Comparison of ENCODE assay signal across 8 mouse cellular contexts in the genomic region with DNA sequence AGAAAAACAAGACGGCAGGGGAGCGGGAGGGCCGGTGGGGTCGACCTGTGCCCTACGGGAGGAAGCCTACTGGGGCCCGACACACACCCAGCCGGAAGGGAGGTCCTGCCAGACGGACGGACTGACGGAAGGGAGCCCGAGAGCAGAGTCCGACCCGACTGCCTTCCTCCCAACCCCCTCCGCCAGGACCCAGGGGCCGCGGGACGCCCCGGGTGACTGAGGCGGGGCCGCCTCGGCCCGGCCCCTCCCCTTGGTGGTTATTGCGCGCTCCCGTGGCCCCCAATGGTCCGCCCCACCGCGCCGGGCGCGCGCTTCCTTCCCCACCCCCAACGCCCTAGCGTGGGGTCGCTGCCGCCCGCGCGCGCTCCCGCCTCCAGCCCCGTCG. TPM values are rescaled to one million over a fixed set of nuclear protein-coding genes. Genes with fewer than 3 reads are reported as not detected.
DNase-seq lines count a peak whose midpoint lies in the region; ATAC-seq and TF ChIP-seq lines count a peak whose summit lies in the region.

No protein-coding gene starts in this region.

- intact Hi-C loops in gastrocnemius, postnatal 14 days (cut with DNase I; ENCODE audit: low total_unique reads) = no loop called here

- peak; percentile 39; the same call in 1 of the 2 replicates for TF ChIP-seq POLR2A in cortical plate, adult 2 months (IDR thresholded peaks at IDR 0.05; ENCODE audit: extremely low read depth, insufficient read depth, low read length)

- peaks cover 20% of the 10 kb centered on the region for H3K4me1 ChIP-seq in neural tube, embryonic 11.5 days (ENCODE audit: control insufficient read depth, insufficient read depth, low read length)
- H3K4me1 ChIP-seq in cortical plate, adult 2 months (ENCODE audit: control insufficient read depth, insufficient read depth, low read length) = peaks cover 12% of the 10 kb centered on the region; the same call in 1 of the 2 replicates
- H3K4me1 ChIP-seq in limb, embryonic 11.5 days (ENCODE audit: control insufficient read depth, insufficient read depth, low read length) = peaks cover 26% of the 10 kb centered on the region
- peaks cover 52% of the 10 kb centered on the region for H3K4me1 ChIP-seq in midbrain, embryonic 12.5 days

- 0 out of 2 replicates have a peak, but pooled peaks cover 3% of the 10 kb centered on the region for H3K36me3 ChIP-seq in neural tube, embryonic 11.5 days (ENCODE audit: control insufficient read depth, insufficient read depth, low read length)
- H3K36me3 ChIP-seq in limb, embryonic 11.5 days (ENCODE audit: control insufficient read depth, insufficient read depth, low read length) = peaks cover 8% of the 10 kb centered on the region
- peaks cover 45% of the 10 kb centered on the region for H3K36me3 ChIP-seq in midbrain, embryonic 12.5 days

- under 1% methylated on average over 39 of the region's 43 CpGs for WGBS in neural tube, embryonic 11.5 days
- WGBS in limb, embryonic 11.5 days = 0% methylated on average over 21 of the region's 43 CpGs
- WGBS in midbrain, embryonic 12.5 days = 0% methylated on average over 28 of the region's 43 CpGs

- H3K4me2 ChIP-seq in neural tube, embryonic 11.5 days (ENCODE audit: low read depth) = peak overlapping the region; percentile 63
- H3K4me2 ChIP-seq in limb, embryonic 11.5 days (ENCODE audit: low read depth, severe bottlenecking) = peak overlapping the region; percentile 70
- H3K4me2 ChIP-seq in midbrain, embryonic 12.5 days (replicated peaks) = peak overlapping the region; percentile 78

- no peak for TF ChIP-seq CTCF in cortical plate, adult 2 months (IDR thresholded peaks at IDR 0.05; ENCODE audit: extremely low read depth, insufficient read depth, low read length)

- H3K9ac ChIP-seq in neural tube, embryonic 11.5 days (ENCODE audit: low read length) = peak overlapping the region; percentile 87
- peak overlapping the region; percentile 87 for H3K9ac ChIP-seq in limb, embryonic 11.5 days (ENCODE audit: low read length)
- H3K9ac ChIP-seq in midbrain, embryonic 12.5 days (replicated peaks) = peak overlapping the region; percentile 84

- no peaks in the 10 kb centered on the region for H3K9me3 ChIP-seq in neural tube, embryonic 11.5 days (ENCODE audit: control insufficient read depth, low read length)
- H3K9me3 ChIP-seq in limb, embryonic 11.5 days (ENCODE audit: control insufficient read depth, low read length) = no peaks in the 10 kb centered on the region
- no peaks in the 10 kb centered on the region for H3K9me3 ChIP-seq in midbrain, embryonic 12.5 days

- no peaks in the 10 kb centered on the region for H3K27me3 ChIP-seq in neural tube, embryonic 11.5 days (ENCODE audit: control insufficient read depth, insufficient read depth, low read length)
- no peaks in the 10 kb centered on the region for H3K27me3 ChIP-seq in limb, embryonic 11.5 days (ENCODE audit: control insufficient read depth, insufficient read depth, low read length)
- H3K27me3 ChIP-seq in midbrain, embryonic 12.5 days = no peaks in the 10 kb centered on the region

- peak overlapping the region; percentile 94 for H3K27ac ChIP-seq in neural tube, embryonic 11.5 days (ENCODE audit: low read depth, low read length)
- peak overlapping the region; percentile 96 for H3K27ac ChIP-seq in cortical plate, adult 2 months (ENCODE audit: insufficient read depth, low read length)
- H3K27ac ChIP-seq in limb, embryonic 11.5 days (replicated peaks; ENCODE audit: low read depth, low read length) = peak overlapping the region; percentile 92
- H3K27ac ChIP-seq in midbrain, embryonic 12.5 days (replicated peaks) = peak overlapping the region; percentile 99

- peak; percentile 73 for ATAC-seq in neural tube, embryonic 11.5 days (ENCODE audit: insufficient read depth, low FRiP score, low TSS enrichment)
- ATAC-seq in inflammation-experienced regulatory T-cells, adult 6 months = peak; percentile 36
- ATAC-seq in limb, embryonic 11.5 days (ENCODE audit: insufficient number of reproducible peaks, low FRiP score, low TSS enrichment, low read depth) = peak; percentile 78
- peak; percentile 71 for ATAC-seq in midbrain, embryonic 12.5 days (ENCODE audit: low FRiP score, low read depth)

- DNase-seq in neural tube, embryonic 11.5 days (ENCODE audit: low spot score) = peak; percentile 89
- no peak for DNase-seq in neural tube, embryonic 10.5 days (ENCODE audit: extremely low spot score, low spot score)
- peak; percentile 91 for DNase-seq in gastrocnemius, postnatal 14 days
- DNase-seq in limb, embryonic 11.5 days (ENCODE audit: low spot score) = peak; percentile 87
- DNase-seq in spleen, postnatal 36 days (ENCODE audit: low spot score in 2 of 2) = peak; percentile 86 to 87

- H3K4me3 ChIP-seq in neural tube, embryonic 11.5 days (ENCODE audit: low read depth, low read length) = peak overlapping the region; percentile 72
- peak overlapping the region; percentile 97 for H3K4me3 ChIP-seq in cortical plate, adult 2 months (ENCODE audit: insufficient read depth, low read length)
- peak overlapping the region; percentile 73 for H3K4me3 ChIP-seq in limb, embryonic 11.5 days (ENCODE audit: low read depth, low read length)
- peak overlapping the region; percentile 78 for H3K4me3 ChIP-seq in midbrain, embryonic 12.5 days

RNA-seq across cellular contexts. Expression of gene Egln2, which starts 0.4 kb away (rescaled TPM):
- polyA plus RNA-seq in neural tube, embryonic 11.5 days (2014; fragmentation: Nextera tagmentation; extraction: Ambion mirVana) = 51.0 and 54.6 TPM in 2 replicates
- 111 and 112 TPM in 2 replicates for polyA plus RNA-seq in cortical plate, adult 2 months (2012; rRNA removed)
- 10 to 100 TPM; 83.0 to 87.9 TPM for total RNA-seq in gastrocnemius, postnatal 14 days (2021)
- polyA plus RNA-seq in inflammation-experienced regulatory T-cells, adult 6 months (2017; shearing (Covaris generic)) = 10 to 100 TPM; 12.0 to 14.1 (median 13.9) TPM
- 49.3 and 52.3 TPM in 2 replicates for polyA plus RNA-seq in limb, embryonic 11.5 days (2014; fragmentation: Nextera tagmentation; extraction: Ambion mirVana)
- 94.2 and 100 TPM in 2 replicates for polyA plus RNA-seq in midbrain, embryonic 12.5 days (2016; fragmentation: Nextera tagmentation; extraction: Ambion mirVana)

RNA-seq across cellular contexts. Expression of gene Rab4b, which starts 12.5 kb away (rescaled TPM):
- polyA plus RNA-seq in neural tube, embryonic 11.5 days (2014; fragmentation: Nextera tagmentation; extraction: Ambion mirVana) = 67.0 and 72.6 TPM in 2 replicates
- polyA plus RNA-seq in cortical plate, adult 2 months (2012; rRNA removed) = 150 and 154 TPM in 2 replicates
- total RNA-seq in gastrocnemius, postnatal 14 days (2021) = 10 to 100 TPM; 19.7 to 20.0 TPM
- 100 to 1,000 TPM; 130 to 162 (median 146) TPM for polyA plus RNA-seq in inflammation-experienced regulatory T-cells, adult 6 months (2017; shearing (Covaris generic))
- 51.6 and 55.1 TPM in 2 replicates for polyA plus RNA-seq in limb, embryonic 11.5 days (2014; fragmentation: Nextera tagmentation; extraction: Ambion mirVana)
- 82.9 and 83.0 TPM in 2 replicates for polyA plus RNA-seq in midbrain, embryonic 12.5 days (2016; fragmentation: Nextera tagmentation; extraction: Ambion mirVana)

RNA-seq across cellular contexts. Expression of gene Cyp2t4, which starts 12.7 kb away (rescaled TPM):
- polyA plus RNA-seq in neural tube, embryonic 11.5 days (2014; fragmentation: Nextera tagmentation; extraction: Ambion mirVana) = not detected in 2 replicates
- not detected in 2 replicates for polyA plus RNA-seq in cortical plate, adult 2 months (2012; rRNA removed)
- not detected for total RNA-seq in gastrocnemius, postnatal 14 days (2021)
- under 1 TPM in 2 of 3 experiments, not detected in 1; 0.24 to 0.59 TPM for polyA plus RNA-seq in inflammation-experienced regulatory T-cells, adult 6 months (2017; shearing (Covaris generic))
- polyA plus RNA-seq in limb, embryonic 11.5 days (2014; fragmentation: Nextera tagmentation; extraction: Ambion mirVana) = 0.09 TPM in 1 of 2 replicates, not detected in the other
- polyA plus RNA-seq in midbrain, embryonic 12.5 days (2016; fragmentation: Nextera tagmentation; extraction: Ambion mirVana) = 0.18 and 0.27 TPM in 2 replicates

RNA-seq across cellular contexts. Expression of gene Gm21983, which starts 14.7 kb away (rescaled TPM):
- not detected in 2 replicates for polyA plus RNA-seq in neural tube, embryonic 11.5 days (2014; fragmentation: Nextera tagmentation; extraction: Ambion mirVana)
- polyA plus RNA-seq in cortical plate, adult 2 months (2012; rRNA removed) = not detected in 2 replicates
- total RNA-seq in gastrocnemius, postnatal 14 days (2021) = not detected
- polyA plus RNA-seq in inflammation-experienced regulatory T-cells, adult 6 months (2017; shearing (Covaris generic)) = not detected
- polyA plus RNA-seq in limb, embryonic 11.5 days (2014; fragmentation: Nextera tagmentation; extraction: Ambion mirVana) = 0.48 TPM in 1 of 2 replicates, not detected in the other
- 0.59 TPM in 1 of 2 replicates, not detected in the other for polyA plus RNA-seq in midbrain, embryonic 12.5 days (2016; fragmentation: Nextera tagmentation; extraction: Ambion mirVana)

RNA-seq across cellular contexts. Expression of gene Mia, which starts 14.7 kb away (rescaled TPM):
- polyA plus RNA-seq in neural tube, embryonic 11.5 days (2014; fragmentation: Nextera tagmentation; extraction: Ambion mirVana) = 0.60 and 1.3 TPM in 2 replicates
- 4.8 and 7.7 TPM in 2 replicates for polyA plus RNA-seq in cortical plate, adult 2 months (2012; rRNA removed)
- total RNA-seq in gastrocnemius, postnatal 14 days (2021) = under 1 TPM; 0.44 to 0.68 TPM
- polyA plus RNA-seq in inflammation-experienced regulatory T-cells, adult 6 months (2017; shearing (Covaris generic)) = not detected
- polyA plus RNA-seq in limb, embryonic 11.5 days (2014; fragmentation: Nextera tagmentation; extraction: Ambion mirVana) = 5.5 and 8.7 TPM in 2 replicates
- polyA plus RNA-seq in midbrain, embryonic 12.5 days (2016; fragmentation: Nextera tagmentation; extraction: Ambion mirVana) = 5.1 and 11.1 TPM in 2 replicates
